Mouse (Mus musculus): ENCODE results near the gene Smarcc1.

Gene Smarcc1

GRCm38 (mm10) chr9:110116977-110117778 lies at the start of gene Smarcc1:
TSS of gene Smarcc1 (plus strand) at chr9:110117708.
- ChIA-PET POLR2A (interaction anchor here (0.6 to 4.7 kb wide), 24 partner anchors 9 to 242 kb away, joined by 3 to 91 read pairs (median 4); partner anchors contain the start of genes Map4 (in 2 of the 4) and Cdc25a (in 1 of the 4)), CTCF (interaction anchor here (0.6 to 1.8 kb wide), 8 partner anchors 13 to 519 kb away, joined by 3 to 6 read pairs (median 4); no protein-coding TSS in a partner anchor)

- CTCF ChIA-PET = no interaction called here
- POLR2A ChIA-PET = interaction anchor here in 1 of 4 experiments (0.6 kb wide), 1 partner anchor 81 kb away, joined by 3 read pairs; no protein-coding TSS in a partner anchor
Measured at GRCm38 (mm10) chr9:110068745-110069144, 48.8 kb upstream of the Smarcc1 start.

- POLR2A ChIA-PET = interaction anchor here in 1 of 4 experiments (0.7 to 3.2 kb wide), 4 partner anchors 9 to 156 kb away, joined by 3 to 18 read pairs (median 3); no protein-coding TSS in a partner anchor
- CTCF ChIA-PET = interaction anchor here in 2 of 4 experiments (0.6 to 2.7 kb wide), 3 partner anchors 25 to 85 kb away, joined by 4 to 9 read pairs (median 6); no protein-coding TSS in a partner anchor
Measured at GRCm38 (mm10) chr9:110070358-110070757, 47.1 kb upstream of the Smarcc1 start.

- ChIA-PET POLR2A (interaction anchor here in 2 of 4 experiments (0.7 to 3.2 kb wide), 7 partner anchors 8 to 172 kb away, joined by 3 to 18 read pairs (median 4); no protein-coding TSS in a partner anchor), CTCF (interaction anchor here in 3 of 4 experiments (0.5 to 2.7 kb wide), 4 partner anchors 20 to 94 kb away, joined by 6 to 11 read pairs (median 8); no protein-coding TSS in a partner anchor)
Measured at GRCm38 (mm10) chr9:110071011-110071410, 46.5 kb upstream of the Smarcc1 start.

- ChIA-PET CTCF (interaction anchor here (0.5 to 2.7 kb wide), 19 partner anchors 9 to 1004 kb away, joined by 3 to 11 read pairs (median 4); partner anchors contain the start of genes Dhx30 (in 1 of the 4) and Smarcc1 (in 1 of the 4)), POLR2A (interaction anchor here in 3 of 4 experiments (0.9 to 3.2 kb wide), 14 partner anchors 9 to 177 kb away, joined by 3 to 18 read pairs (median 4); partner anchors contain the start of genes Dhx30 (in 1 of the 3) and Smarcc1 (in 1 of the 3))
Measured at GRCm38 (mm10) chr9:110071843-110072242, 45.7 kb upstream of the Smarcc1 start.

GRCm38 (mm10) chr9:110076468-110076867 lies 41.0 kb upstream of the Smarcc1 start:
- POLR2A ChIA-PET = interaction anchor here (0.6 to 4.2 kb wide), 20 partner anchors 8 to 177 kb away, joined by 3 to 20 read pairs (median 4); no protein-coding TSS in a partner anchor
- CTCF ChIA-PET = interaction anchor here in 3 of 4 experiments (0.6 to 2.1 kb wide), 25 partner anchors 13 to 330 kb away, joined by 3 to 15 read pairs (median 4); no protein-coding TSS in a partner anchor

GRCm38 (mm10) chr9:110081066-110081465 lies 36.4 kb upstream of the Smarcc1 start:
- ChIA-PET POLR2A (interaction anchor here in 2 of 4 experiments (1.0 to 2.7 kb wide), 7 partner anchors 8 to 150 kb away, joined by 3 to 10 read pairs (median 4); no protein-coding TSS in a partner anchor), CTCF (interaction anchor here in 1 of 4 experiments (1.0 kb wide), 1 partner anchor 9 kb away, joined by 3 read pairs; no protein-coding TSS in a partner anchor)

- ChIA-PET CTCF (interaction anchor here (0.5 to 2.4 kb wide), 12 partner anchors 9 to 190 kb away, joined by 3 to 14 read pairs (median 4); no protein-coding TSS in a partner anchor), POLR2A (interaction anchor here in 3 of 4 experiments (0.5 to 2.9 kb wide), 25 partner anchors 9 to 197 kb away, joined by 3 to 16 read pairs (median 3); partner anchors contain the start of genes Dhx30 (in 1 of the 3), Map4 (in 1 of the 3) and Smarcc1 (in 1 of the 3))
Measured at GRCm38 (mm10) chr9:110084201-110084964, 33.1 kb upstream of the Smarcc1 start.

GRCm38 (mm10) chr9:110085693-110086092 lies 31.8 kb upstream of the Smarcc1 start:
- ChIA-PET CTCF (interaction anchor here in 1 of 4 experiments (0.7 kb wide), 1 partner anchor 210 kb away, joined by 3 read pairs; the partner anchor contains the start of gene Cdc25a), POLR2A (interaction anchor here in 2 of 4 experiments (1.2 to 2.9 kb wide), 4 partner anchors 8 to 89 kb away, joined by 3 to 16 read pairs (median 6); no protein-coding TSS in a partner anchor)

GRCm38 (mm10) chr9:110093303-110093702 lies 24.2 kb upstream of the Smarcc1 start:
- ChIA-PET POLR2A (interaction anchor here in 3 of 4 experiments (1.0 to 3.3 kb wide), 11 partner anchors 9 to 203 kb away, joined by 3 to 16 read pairs (median 5); no protein-coding TSS in a partner anchor), CTCF (interaction anchor here (0.6 to 2.6 kb wide), 13 partner anchors 8 to 201 kb away, joined by 3 to 12 read pairs (median 4); no protein-coding TSS in a partner anchor)

- POLR2A ChIA-PET = interaction anchor here in 3 of 4 experiments (0.6 to 3.3 kb wide), 10 partner anchors 10 to 200 kb away, joined by 3 to 16 read pairs (median 4); partner anchors contain the start of genes Dhx30 (in 1 of the 3) and Smarcc1 (in 1 of the 3)
- CTCF ChIA-PET = interaction anchor here (0.6 to 2.4 kb wide), 10 partner anchors 11 to 203 kb away, joined by 3 to 9 read pairs (median 4); no protein-coding TSS in a partner anchor
Measured at GRCm38 (mm10) chr9:110094761-110095160, 22.7 kb upstream of the Smarcc1 start.

GRCm38 (mm10) chr9:110097791-110098190 lies 19.7 kb upstream of the Smarcc1 start:
- CTCF ChIA-PET = interaction anchor here in 1 of 4 experiments (0.7 kb wide), 1 partner anchor 13 kb away, joined by 11 read pairs; no protein-coding TSS in a partner anchor
- POLR2A ChIA-PET = interaction anchor here in 3 of 4 experiments (0.5 to 2.1 kb wide), 5 partner anchors 10 to 1066 kb away, joined by 3 to 11 read pairs (median 3); no protein-coding TSS in a partner anchor

- POLR2A ChIA-PET = interaction anchor here (0.5 to 3.4 kb wide), 55 partner anchors 8 to 284 kb away, joined by 3 to 26 read pairs (median 4); partner anchors contain the start of genes Dhx30 (in 3 of the 4), Smarcc1 (in 3 of the 4), Cdc25a (in 1 of the 4) and Elp6 (in 1 of the 4)
- CTCF ChIA-PET = interaction anchor here (0.5 to 2.6 kb wide), 54 partner anchors 8 to 605 kb away, joined by 3 to 23 read pairs (median 3); partner anchors contain the start of genes Dhx30 (in 2 of the 4) and Smarcc1 (in 2 of the 4)
Measured at GRCm38 (mm10) chr9:110100627-110101600, 16.6 kb upstream of the Smarcc1 start.

GRCm38 (mm10) chr9:110116353-110116976 lies 1.0 kb upstream of the Smarcc1 start:
- ChIA-PET CTCF (interaction anchor here in 2 of 4 experiments (0.6 to 1.5 kb wide), 3 partner anchors 15 to 291 kb away, joined by 3 to 6 read pairs (median 4); no protein-coding TSS in a partner anchor), POLR2A (interaction anchor here in 3 of 4 experiments (0.6 to 4.7 kb wide), 13 partner anchors 10 to 181 kb away, joined by 3 to 91 read pairs (median 6); no protein-coding TSS in a partner anchor)

GRCm38 (mm10) chr9:110117779-110118139 lies 251 bp downstream of the Smarcc1 start, which contains the start of gene Dhx30:
TSS of gene Dhx30 (minus strand) at chr9:110117830.
- POLR2A ChIA-PET = interaction anchor here (0.6 to 4.7 kb wide), 23 partner anchors 8 to 243 kb away, joined by 3 to 91 read pairs (median 4); partner anchors contain the start of genes Map4 (in 2 of the 4) and Cdc25a (in 1 of the 4)
- CTCF ChIA-PET = interaction anchor here (0.7 to 1.8 kb wide), 7 partner anchors 13 to 520 kb away, joined by 3 to 5 read pairs (median 3); no protein-coding TSS in a partner anchor
